Mouse (Mus musculus): Measurements from ENCODE around the gene Nlrp2. TPM values are rescaled to one million over a fixed set of nuclear protein-coding genes. Genes with fewer than 3 reads are reported as not detected.

The Nlrp2 gene
- not detected in 2 replicates for polyA plus RNA-seq (2014; fragmentation: Nextera tagmentation; extraction: Ambion mirVana)

GRCm38 (mm10) chr7:5350935-5351334 is at the start of gene Nlrp2:
TSS of gene Nlrp2 (minus strand) at chr7:5351035.
- no peak for ATAC-seq (ENCODE audit: insufficient number of reproducible peaks, insufficient read depth, low FRiP score, low read depth)
- 78% methylated on average over 4 of the region's 4 CpGs for WGBS
- no peak within 1 kb of the TSS for H3K9ac ChIP-seq (replicated peaks; ENCODE audit: low read depth, low read length)

GRCm38 (mm10) chr7:5366724-5367123 is 15.9 kb upstream of the Nlrp2 start:
- no peak overlapping the region for H3K4me2 ChIP-seq (replicated peaks; ENCODE audit: low read depth, low read length)
- ATAC-seq (ENCODE audit: insufficient number of reproducible peaks, insufficient read depth, low FRiP score, low read depth) = no peak
- peaks cover 3% of the 10 kb centered on the region; the same call in 1 of the 2 replicates for H3K9me3 ChIP-seq (ENCODE audit: control insufficient read depth, low read depth, low read length)
- WGBS = 71% methylated on average over 2 of the region's 2 CpGs
- no peaks in the 10 kb centered on the region for H3K27me3 ChIP-seq (ENCODE audit: control insufficient read depth, insufficient read depth, low read length)
- no peaks in the 10 kb centered on the region for H3K4me1 ChIP-seq (ENCODE audit: control insufficient read depth, insufficient read depth, low read length)
- no peak overlapping the region for H3K9ac ChIP-seq (replicated peaks; ENCODE audit: low read depth, low read length)
- no peak overlapping the region for H3K4me3 ChIP-seq (ENCODE audit: low read depth, low read length)
- no peak overlapping the region for H3K27ac ChIP-seq (ENCODE audit: low read length)
- no peaks in the 10 kb centered on the region for H3K36me3 ChIP-seq (ENCODE audit: control insufficient read depth, insufficient read depth, low read length)

More at GRCm38 (mm10) chr7:5350935-5351334, at the start of gene Nlrp2:
- Histone ChIP-seq H3K36me3 (ENCODE audit: control insufficient read depth, insufficient read depth, low read length) (no peaks in the 10 kb centered on the region), H3K4me3 (ENCODE audit: low read depth, low read length) (no peak within 1 kb of the TSS), H3K27me3 (ENCODE audit: control insufficient read depth, insufficient read depth, low read length) (no peaks in the 10 kb centered on the region), H3K27ac (ENCODE audit: low read length) (no peak within 1 kb of the TSS), H3K9me3 (ENCODE audit: control insufficient read depth, low read depth, low read length) (peaks cover 15% of the 10 kb centered on the region; the same call in 1 of the 2 replicates), H3K4me1 (ENCODE audit: control insufficient read depth, insufficient read depth, low read length) (no peaks in the 10 kb centered on the region), H3K4me2 (replicated peaks; ENCODE audit: low read depth, low read length) (no peak within 1 kb of the TSS)

GRCm38 (mm10) chr7:5363599-5363998 is 12.8 kb upstream of the Nlrp2 start:
- 90% methylated on average over 5 of the region's 5 CpGs for WGBS

GRCm38 (mm10) chr7:5350237-5350636 is 598 bp downstream of the Nlrp2 start, which contains the start of gene Gm5065:
TSS of gene Gm5065 (plus strand) at chr7:5350537.
- H3K9ac ChIP-seq (replicated peaks; ENCODE audit: low read depth, low read length) = no peak within 1 kb of the TSS
- H3K4me1 ChIP-seq (ENCODE audit: control insufficient read depth, insufficient read depth, low read length) = no peaks in the 10 kb centered on the region
- no peaks in the 10 kb centered on the region for H3K27me3 ChIP-seq (ENCODE audit: control insufficient read depth, insufficient read depth, low read length)
- WGBS = 86% methylated on average over 1 of the region's 1 CpGs
- no peak within 1 kb of the TSS for H3K4me2 ChIP-seq (replicated peaks; ENCODE audit: low read depth, low read length)
- no peaks in the 10 kb centered on the region for H3K36me3 ChIP-seq (ENCODE audit: control insufficient read depth, insufficient read depth, low read length)
- no peak within 1 kb of the TSS for H3K4me3 ChIP-seq (ENCODE audit: low read depth, low read length)
- peaks cover 12% of the 10 kb centered on the region; the same call in 1 of the 2 replicates for H3K9me3 ChIP-seq (ENCODE audit: control insufficient read depth, low read depth, low read length)
- no peak within 1 kb of the TSS for H3K27ac ChIP-seq (ENCODE audit: low read length)
- no peak for ATAC-seq (ENCODE audit: insufficient number of reproducible peaks, insufficient read depth, low FRiP score, low read depth)

More at GRCm38 (mm10) chr7:5363599-5363998, 12.8 kb upstream of the Nlrp2 start:
- H3K4me3 ChIP-seq (ENCODE audit: low read depth, low read length) = no peak overlapping the region
- H3K4me1 ChIP-seq (ENCODE audit: control insufficient read depth, insufficient read depth, low read length) = no peaks in the 10 kb centered on the region
- peaks cover 3% of the 10 kb centered on the region; the same call in 1 of the 2 replicates for H3K9me3 ChIP-seq (ENCODE audit: control insufficient read depth, low read depth, low read length)
- H3K36me3 ChIP-seq (ENCODE audit: control insufficient read depth, insufficient read depth, low read length) = no peaks in the 10 kb centered on the region
- no peaks in the 10 kb centered on the region for H3K27me3 ChIP-seq (ENCODE audit: control insufficient read depth, insufficient read depth, low read length)
- H3K9ac ChIP-seq (replicated peaks; ENCODE audit: low read depth, low read length) = no peak overlapping the region
- no peak for ATAC-seq (ENCODE audit: insufficient number of reproducible peaks, insufficient read depth, low FRiP score, low read depth)
- H3K4me2 ChIP-seq (replicated peaks; ENCODE audit: low read depth, low read length) = no peak overlapping the region
- no peak overlapping the region for H3K27ac ChIP-seq (ENCODE audit: low read length)

GRCm38 (mm10) chr7:5327511-5327910 is 23.3 kb downstream of the Nlrp2 start:
- no peaks in the 10 kb centered on the region for H3K27me3 ChIP-seq (ENCODE audit: control insufficient read depth, insufficient read depth, low read length)
- 79% methylated on average over 1 of the region's 1 CpGs for WGBS
- no peak overlapping the region for H3K27ac ChIP-seq (ENCODE audit: low read length)
- no peaks in the 10 kb centered on the region for H3K36me3 ChIP-seq (ENCODE audit: control insufficient read depth, insufficient read depth, low read length)
- no peak overlapping the region for H3K4me2 ChIP-seq (replicated peaks; ENCODE audit: low read depth, low read length)
- H3K4me1 ChIP-seq (ENCODE audit: control insufficient read depth, insufficient read depth, low read length) = no peaks in the 10 kb centered on the region
- no peak for ATAC-seq (ENCODE audit: insufficient number of reproducible peaks, insufficient read depth, low FRiP score, low read depth)
- no peaks in the 10 kb centered on the region; the same call in 1 of the 2 replicates for H3K9me3 ChIP-seq (ENCODE audit: control insufficient read depth, low read depth, low read length)
- no peak overlapping the region for H3K9ac ChIP-seq (replicated peaks; ENCODE audit: low read depth, low read length)
- H3K4me3 ChIP-seq (ENCODE audit: low read depth, low read length) = no peak overlapping the region

GRCm38 (mm10) chr7:5288281-5288680 is 62.6 kb downstream of the Nlrp2 start:
- Histone ChIP-seq H3K4me3 (ENCODE audit: low read depth, low read length) (no peak overlapping the region), H3K9ac (replicated peaks; ENCODE audit: low read depth, low read length) (no peak overlapping the region), H3K4me1 (ENCODE audit: control insufficient read depth, insufficient read depth, low read length) (no peaks in the 10 kb centered on the region), H3K9me3 (ENCODE audit: control insufficient read depth, low read depth, low read length) (no peaks in the 10 kb centered on the region), H3K4me2 (replicated peaks; ENCODE audit: low read depth, low read length) (no peak overlapping the region), H3K36me3 (ENCODE audit: control insufficient read depth, insufficient read depth, low read length) (no peaks in the 10 kb centered on the region), H3K27me3 (ENCODE audit: control insufficient read depth, insufficient read depth, low read length) (no peaks in the 10 kb centered on the region), H3K27ac (ENCODE audit: low read length) (no peak overlapping the region)
- 68% methylated on average over 1 of the region's 1 CpGs for WGBS
- no peak for ATAC-seq (ENCODE audit: insufficient number of reproducible peaks, insufficient read depth, low FRiP score, low read depth)

DNA sequence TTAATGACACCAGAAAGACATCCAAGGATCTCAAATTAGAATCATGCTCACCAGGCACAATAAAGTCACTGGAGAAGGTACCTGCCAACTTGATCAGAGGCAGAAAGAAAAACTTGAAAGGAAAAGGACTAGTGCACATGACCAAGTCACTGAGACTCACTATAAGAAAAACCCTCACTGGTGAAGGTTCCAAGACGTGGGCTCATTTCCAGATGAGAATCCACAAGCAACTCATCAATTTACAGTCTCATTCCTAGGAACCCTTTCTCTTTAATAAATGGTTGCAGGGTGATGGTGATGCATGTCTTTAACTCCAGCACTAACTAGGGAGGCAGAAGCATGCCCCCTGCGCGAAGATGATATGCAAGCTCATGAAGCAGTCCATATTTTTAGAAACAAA is 87.8 kb downstream of the Nlrp2 start:
- no peak for ATAC-seq (ENCODE audit: insufficient number of reproducible peaks, insufficient read depth, low FRiP score, low read depth)

More for the DNA sequence above, 87.8 kb downstream of the Nlrp2 start:
- Histone ChIP-seq H3K9me3 (ENCODE audit: control insufficient read depth, low read depth, low read length) (no peaks in the 10 kb centered on the region), H3K4me2 (replicated peaks; ENCODE audit: low read depth, low read length) (no peak overlapping the region), H3K4me1 (ENCODE audit: control insufficient read depth, insufficient read depth, low read length) (no peaks in the 10 kb centered on the region), H3K27ac (ENCODE audit: low read length) (no peak overlapping the region), H3K27me3 (ENCODE audit: control insufficient read depth, insufficient read depth, low read length) (no peaks in the 10 kb centered on the region), H3K4me3 (ENCODE audit: low read depth, low read length) (no peak overlapping the region), H3K36me3 (ENCODE audit: control insufficient read depth, insufficient read depth, low read length) (no peaks in the 10 kb centered on the region), H3K9ac (replicated peaks; ENCODE audit: low read depth, low read length) (no peak overlapping the region)
- 71% methylated on average over 3 of the region's 3 CpGs for WGBS
